Mouse (Mus musculus): ENCODE measurements around the gene 4632433K11Rik. TPM values are rescaled to one million over a fixed set of nuclear protein-coding genes. Genes with fewer than 3 reads are reported as not detected.

The 4632433K11Rik gene
- polyA plus RNA-seq, 1 experiment from 2014 or later = not detected

GRCm38 (mm10) chr7:5057381-5057780, 23.5 kb downstream of the 4632433K11Rik start:
- no peak overlapping the region for H3K27ac ChIP-seq
- H3K9ac ChIP-seq (ENCODE audit: low read depth, low read length) = peak overlapping the region; percentile 79; the same call in 1 of the 2 replicates
- H3K4me3 ChIP-seq (replicated peaks; ENCODE audit: low read depth, low read length) = peak overlapping the region; percentile 52

GRCm38 (mm10) chr7:5057804-5058203, 23.9 kb downstream of the 4632433K11Rik start:
- H3K27me3 ChIP-seq (ENCODE audit: insufficient read depth, low read length) = peaks cover 20% of the 10 kb centered on the region
- H3K4me2 ChIP-seq (ENCODE audit: low read length) = peak overlapping the region; percentile 86; the same call in 1 of the 2 replicates
- H3K9ac ChIP-seq (ENCODE audit: low read depth, low read length) = no peak overlapping the region
- TF ChIP-seq CTCF (IDR thresholded peaks at IDR 0.05; ENCODE audit: low read depth) = peak; percentile 50
- H3K4me3 ChIP-seq (replicated peaks; ENCODE audit: low read depth, low read length) = no peak overlapping the region
- H3K27ac ChIP-seq = no peak overlapping the region
- WGBS = 39% methylated on average over 11 of the region's 11 CpGs
- H3K36me3 ChIP-seq (ENCODE audit: insufficient read depth, low read length) = no peaks in the 10 kb centered on the region
- peaks cover 22% of the 10 kb centered on the region for H3K4me1 ChIP-seq (replicated peaks; ENCODE audit: insufficient read depth, low read length)
- ATAC-seq (replicated peaks; ENCODE audit: low FRiP score, low read depth) = no peak
- no peaks in the 10 kb centered on the region for H3K9me3 ChIP-seq (replicated peaks; ENCODE audit: low read length)
- no peak for DNase-seq (ENCODE audit: low spot score)

More at GRCm38 (mm10) chr7:5057381-5057780, 23.5 kb downstream of the 4632433K11Rik start:
- TF ChIP-seq CTCF (IDR thresholded peaks at IDR 0.05; ENCODE audit: low read depth) = no peak
- Histone ChIP-seq H3K36me3 (ENCODE audit: insufficient read depth, low read length) (no peaks in the 10 kb centered on the region), H3K4me2 (ENCODE audit: low read length) (peak overlapping the region; percentile 86), H3K4me1 (replicated peaks; ENCODE audit: insufficient read depth, low read length) (peaks cover 26% of the 10 kb centered on the region), H3K9me3 (replicated peaks; ENCODE audit: low read length) (no peaks in the 10 kb centered on the region), H3K27me3 (ENCODE audit: insufficient read depth, low read length) (peaks cover 23% of the 10 kb centered on the region)
- WGBS = 25% methylated on average over 8 of the region's 8 CpGs
- ATAC-seq (replicated peaks; ENCODE audit: low FRiP score, low read depth) (no peak), DNase-seq (ENCODE audit: low spot score) (no peak)

- peaks cover 14% of the 10 kb centered on the region; the same call in 1 of the 2 replicates for H3K4me1 ChIP-seq (replicated peaks; ENCODE audit: insufficient read depth, low read length)
- no peak overlapping the region for H3K4me2 ChIP-seq (ENCODE audit: low read length)
- no peak for ATAC-seq (replicated peaks; ENCODE audit: low FRiP score, low read depth)
- no peaks in the 10 kb centered on the region for H3K36me3 ChIP-seq (ENCODE audit: insufficient read depth, low read length)
- DNase-seq (ENCODE audit: low spot score) = no peak
- H3K27me3 ChIP-seq (ENCODE audit: insufficient read depth, low read length) = peaks cover 16% of the 10 kb centered on the region
- no peak for TF ChIP-seq CTCF (IDR thresholded peaks at IDR 0.05; ENCODE audit: low read depth)
- H3K27ac ChIP-seq = no peak overlapping the region
- no peak overlapping the region for H3K4me3 ChIP-seq (replicated peaks; ENCODE audit: low read depth, low read length)
- H3K9me3 ChIP-seq (replicated peaks; ENCODE audit: low read length) = no peaks in the 10 kb centered on the region
- WGBS = 100% methylated on average over 1 of the region's 1 CpGs
- no peak overlapping the region for H3K9ac ChIP-seq (ENCODE audit: low read depth, low read length)
These were observed 24.7 kb downstream of the 4632433K11Rik start for GRCm38 (mm10) chr7:5058631-5059030.

GRCm38 (mm10) chr7:5059421-5059820, 25.5 kb downstream of the 4632433K11Rik start:
- Histone ChIP-seq H3K9ac (ENCODE audit: low read depth, low read length) (no peak overlapping the region), H3K4me3 (replicated peaks; ENCODE audit: low read depth, low read length) (no peak overlapping the region), H3K4me2 (ENCODE audit: low read length) (no peak overlapping the region), H3K36me3 (ENCODE audit: insufficient read depth, low read length) (no peaks in the 10 kb centered on the region), H3K27me3 (ENCODE audit: insufficient read depth, low read length) (peaks cover 8% of the 10 kb centered on the region; the same call in 1 of the 2 replicates), H3K4me1 (replicated peaks; ENCODE audit: insufficient read depth, low read length) (peaks cover 12% of the 10 kb centered on the region; the same call in 1 of the 2 replicates), H3K9me3 (replicated peaks; ENCODE audit: low read length) (no peaks in the 10 kb centered on the region), H3K27ac (no peak overlapping the region)
- ATAC-seq (replicated peaks; ENCODE audit: low FRiP score, low read depth) = no peak
- no peak for DNase-seq (ENCODE audit: low spot score)
- no peak for TF ChIP-seq CTCF (IDR thresholded peaks at IDR 0.05; ENCODE audit: low read depth)
- WGBS = 91% methylated on average over 12 of the region's 12 CpGs

GRCm38 (mm10) chr7:5060239-5060731, 26.4 kb downstream of the 4632433K11Rik start:
- Histone ChIP-seq H3K9ac (ENCODE audit: low read depth, low read length) (peak overlapping the region; percentile 95), H3K4me1 (replicated peaks; ENCODE audit: insufficient read depth, low read length) (peaks cover 12% of the 10 kb centered on the region; the same call in 1 of the 2 replicates), H3K9me3 (replicated peaks; ENCODE audit: low read length) (no peaks in the 10 kb centered on the region), H3K27ac (peak overlapping the region; percentile 98), H3K4me2 (ENCODE audit: low read length) (peak overlapping the region; percentile 77), H3K27me3 (ENCODE audit: insufficient read depth, low read length) (peaks cover under 1% of the 10 kb centered on the region; the same call in 1 of the 2 replicates), H3K4me3 (replicated peaks; ENCODE audit: low read depth, low read length) (peak overlapping the region; percentile 77), H3K36me3 (ENCODE audit: insufficient read depth, low read length) (no peaks in the 10 kb centered on the region)
- peak; percentile 93 for DNase-seq (ENCODE audit: low spot score)
- TF ChIP-seq CTCF (IDR thresholded peaks at IDR 0.05; ENCODE audit: low read depth) = peak; percentile 82
- ATAC-seq (replicated peaks; ENCODE audit: low FRiP score, low read depth) = no peak
- 3% methylated on average over 27 of the region's 27 CpGs for WGBS

- DNase-seq (ENCODE audit: low spot score) (peak; percentile 99), ATAC-seq (replicated peaks; ENCODE audit: low FRiP score, low read depth) (peak; percentile 89)
- Histone ChIP-seq H3K9ac (ENCODE audit: low read depth, low read length) (peak overlapping the region; percentile 95), H3K27me3 (ENCODE audit: insufficient read depth, low read length) (no peaks in the 10 kb centered on the region), H3K4me2 (ENCODE audit: low read length) (peak overlapping the region; percentile 77), H3K4me1 (replicated peaks; ENCODE audit: insufficient read depth, low read length) (peaks cover 12% of the 10 kb centered on the region; the same call in 1 of the 2 replicates), H3K4me3 (replicated peaks; ENCODE audit: low read depth, low read length) (peak overlapping the region; percentile 77), H3K27ac (peak overlapping the region; percentile 98), H3K36me3 (ENCODE audit: insufficient read depth, low read length) (0 out of 2 replicates have a peak, but pooled peaks cover under 1% of the 10 kb centered on the region), H3K9me3 (replicated peaks; ENCODE audit: low read length) (no peaks in the 10 kb centered on the region)
- WGBS = under 1% methylated on average over 60 of the region's 60 CpGs
- TF ChIP-seq CTCF (IDR thresholded peaks at IDR 0.05; ENCODE audit: low read depth) = peak; percentile 76
These were observed 27.2 kb downstream of the 4632433K11Rik start for GRCm38 (mm10) chr7:5060944-5061773.
